Mouse (Mus musculus): Measurements from ENCODE around the gene Skint4. TPM values are rescaled to one million over a fixed set of nuclear protein-coding genes. Genes with fewer than 3 reads are reported as not detected.

The Skint4 gene
- not detected in 2 replicates for polyA plus RNA-seq (2012; rRNA removed)

DNA sequence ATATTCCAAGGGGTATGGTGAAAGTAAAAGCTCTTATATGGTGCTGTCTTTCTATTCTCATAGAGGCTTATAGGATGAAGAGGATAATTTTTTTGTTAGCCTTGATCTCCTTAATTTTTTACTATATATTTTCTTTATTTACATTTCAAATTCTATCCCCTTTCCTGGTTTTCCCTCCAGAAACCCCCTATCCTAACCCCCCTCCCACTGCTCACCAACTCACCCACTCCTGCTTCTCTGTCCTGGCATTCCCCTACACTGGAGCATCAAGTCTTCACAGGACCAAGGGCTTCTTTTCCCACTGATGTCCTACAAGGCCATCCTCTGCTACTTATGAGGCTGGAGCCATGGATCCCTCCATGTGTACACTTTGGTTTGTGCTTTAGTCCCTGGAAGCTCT lies at the start of gene Skint4:
Skint4 (plus strand) TSS at position 301 of the 400 bp plus-strand sequence.

Other genes with a start within 250 kb of the Skint4 start
- not detected in 2 replicates for gene Slc5a9, start 169.1 kb upstream of the Skint4 start, polyA plus RNA-seq (2012; rRNA removed)
- gene Skint8, start 152.6 kb upstream of the Skint4 start, polyA plus RNA-seq (2012; rRNA removed) = not detected in 2 replicates
- gene Skint7, start 99.1 kb upstream of the Skint4 start, polyA plus RNA-seq (2012; rRNA removed) = not detected in 2 replicates
- not detected in 2 replicates for gene Skint1, start 65.7 kb upstream of the Skint4 start, polyA plus RNA-seq (2012; rRNA removed)
- not detected in 2 replicates for gene Skint3, start 160.2 kb downstream of the Skint4 start, polyA plus RNA-seq (2012; rRNA removed)